Mouse (Mus musculus) neural tube, embryonic 15.5 days (tissue): ENCODE data around the gene Btbd2. TPM values are rescaled to one million over a fixed set of nuclear protein-coding genes. Genes with fewer than 3 reads are reported as not detected.
"Not testable (repeated sequence)": the region's sequence is repeated elsewhere in the genome, so short reads cannot be mapped to it uniquely, and the experiment has no call there.

Source experiments
- ATAC-seq: fragments of 200-750 bp; cut with Nextera tagmentation; 2 replicates; pipeline ENCODE4 v1.8.0; 2017; ENCODE audit warnings: mild to moderate bottlenecking, moderate TSS enrichment, moderate library complexity; ENCODE audit not compliant: low FRiP score
- H3K27ac ChIP-seq: fragments of 300-500 bp; sonication (generic); replicated peaks from 2 replicates; pipeline ENCODE4 v1.5.1; 2015; ENCODE audit warnings: mild to moderate bottlenecking, inconsistent platforms
- H3K27me3 ChIP-seq: fragments of 300-500 bp; sonication (generic); replicated peaks from 2 replicates; pipeline ENCODE4 v1.6.1; 2015; ENCODE audit warnings: inconsistent platforms
- H3K36me3 ChIP-seq: fragments of 300-500 bp; sonication (generic); 2 replicates; pipeline ENCODE4 v1.6.1; 2015; ENCODE audit warnings: inconsistent platforms
- H3K4me1 ChIP-seq: fragments of 300-500 bp; sonication (generic); 2 replicates; pipeline ENCODE4 v1.6.1; 2015; ENCODE audit warnings: inconsistent platforms
- H3K4me2 ChIP-seq: fragments of 300-500 bp; sonication (generic); 2 replicates; pipeline ENCODE4 v1.6.1; 2015; ENCODE audit warnings: inconsistent platforms, mild to moderate bottlenecking, moderate library complexity
- H3K4me3 ChIP-seq: fragments of 300-500 bp; sonication (generic); replicated peaks from 2 replicates; pipeline ENCODE4 v1.5.1; 2015; ENCODE audit warnings: mild to moderate bottlenecking, inconsistent platforms
- H3K9ac ChIP-seq: fragments of 300-500 bp; sonication (generic); replicated peaks from 2 replicates; pipeline ENCODE4 v1.6.1; 2015; ENCODE audit warnings: mild to moderate bottlenecking, inconsistent platforms
- H3K9me3 ChIP-seq: fragments of 300-500 bp; sonication (generic); replicated peaks from 2 replicates; pipeline ENCODE4 v1.6.1; 2016; ENCODE audit warnings: inconsistent platforms
- WGBS: fragments of 180-500 bp; shearing (Covaris S2); methylation state at CpG from one replicate; pipeline ENCODE4 v1.1.7; 2015; ENCODE audit warnings: mixed read lengths; 5-methylcytosine and 5-hydroxymethylcytosine counted together
- polyA plus RNA-seq: library from polyadenylated mRNA; unstranded; fragments of >200 nt; fragmentation: Nextera tagmentation; extraction: Ambion mirVana; gene quantifications from 2 replicates; pipeline ENCODE4 v1.2.1, GENCODE M21; 2015

Gene Btbd2
- polyA plus RNA-seq, 1 experiment from 2014 or later, result 92.1 TPM

DNA sequence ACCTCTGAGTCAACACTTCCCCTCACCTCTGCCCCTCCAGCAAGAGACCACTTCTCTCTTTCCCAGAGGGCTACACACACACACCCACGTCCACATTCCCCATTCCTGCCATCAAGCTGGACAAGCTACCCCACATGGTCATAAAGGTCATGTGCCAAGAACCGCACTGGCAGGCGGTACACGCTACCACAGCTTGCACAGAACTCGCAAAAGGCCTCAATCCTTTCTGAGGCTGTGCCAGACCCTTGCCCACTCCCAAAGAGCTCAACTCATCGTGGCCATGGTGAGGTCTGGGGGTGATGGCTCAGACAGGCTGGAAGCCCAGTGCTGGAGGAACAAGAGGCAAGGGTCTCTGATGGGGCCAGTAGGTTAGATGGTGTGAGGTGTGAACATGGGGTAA is 2.0 kb downstream of the Btbd2 start:
- Histone ChIP-seq H3K9ac (peak overlapping the region; percentile 88; the same call in 1 of the 2 replicates), H3K4me3 (peak overlapping the region; percentile 83), H3K9me3 (no peaks in the 10 kb centered on the region), H3K27me3 (no peaks in the 10 kb centered on the region), H3K27ac (no peak overlapping the region), H3K4me2 (peak overlapping the region; percentile 77), H3K4me1 (peaks cover 41% of the 10 kb centered on the region), H3K36me3 (no peaks in the 10 kb centered on the region)
- WGBS, result 83% methylated on average over 6 of the region's 6 CpGs
- no peak for ATAC-seq

DNA sequence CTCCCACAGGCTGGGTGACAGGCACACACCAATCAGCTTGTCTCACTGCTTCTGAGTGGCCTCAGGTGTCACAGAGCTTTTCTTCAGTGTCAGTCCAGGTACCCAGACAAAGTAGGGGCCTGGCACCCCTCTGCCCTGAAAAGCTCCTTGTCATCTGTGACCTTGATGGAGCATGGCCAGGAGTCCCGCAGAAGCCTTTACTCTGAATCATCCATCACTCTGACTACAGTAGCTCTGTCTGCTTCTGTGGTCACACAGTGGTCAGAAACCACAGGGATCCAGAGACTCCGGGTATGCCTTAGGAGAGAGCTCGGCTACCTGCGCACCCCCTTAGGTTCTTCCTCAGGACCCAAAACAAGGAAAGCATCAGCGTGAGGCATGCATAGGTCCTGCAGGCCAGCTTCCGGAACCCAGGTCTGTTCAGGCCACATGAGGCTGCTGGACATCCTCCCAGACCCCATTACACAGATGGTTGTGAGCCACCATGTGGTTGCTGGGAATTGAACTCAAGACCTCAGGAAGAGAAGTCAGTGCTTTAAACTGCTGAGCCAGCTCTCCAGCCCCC is 3.6 kb downstream of the Btbd2 start:
- Histone ChIP-seq H3K4me1 (peaks cover 42% of the 10 kb centered on the region), H3K4me3 (no peak overlapping the region), H3K36me3 (0 out of 2 replicates have a peak, but pooled peaks cover 1% of the 10 kb centered on the region), H3K9ac (no peak overlapping the region), H3K9me3 (no peaks in the 10 kb centered on the region), H3K4me2 (no peak overlapping the region), H3K27ac (no peak overlapping the region), H3K27me3 (no peaks in the 10 kb centered on the region)
- no peak for ATAC-seq
- WGBS, result 85% methylated on average over 6 of the region's 6 CpGs

DNA sequence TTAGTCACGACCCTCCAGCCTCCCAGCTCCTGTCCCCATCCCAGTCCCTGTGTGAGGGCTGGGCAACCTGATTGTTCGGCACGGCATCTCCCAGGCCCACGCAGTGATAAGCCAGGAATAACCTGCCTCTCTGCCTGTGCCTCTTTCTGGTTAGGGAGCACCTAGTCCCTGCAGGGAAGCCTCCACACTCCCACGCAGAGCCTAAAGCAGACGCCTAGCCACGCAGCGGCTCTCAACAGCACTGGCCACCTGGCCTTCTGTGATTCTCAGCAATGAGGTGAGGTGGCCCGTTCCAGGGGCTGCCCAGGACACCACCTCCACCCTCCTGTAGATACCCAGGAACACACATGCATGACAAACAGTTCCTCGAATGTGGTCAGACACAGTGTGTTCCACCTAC is 6.5 kb downstream of the Btbd2 start:
- WGBS, result 96% methylated on average over 10 of the region's 10 CpGs
- Histone ChIP-seq H3K27me3 (no peaks in the 10 kb centered on the region), H3K4me2 (no peak overlapping the region), H3K27ac (no peak overlapping the region), H3K9me3 (no peaks in the 10 kb centered on the region), H3K4me1 (peaks cover 31% of the 10 kb centered on the region), H3K36me3 (peaks cover 26% of the 10 kb centered on the region), H3K9ac (no peak overlapping the region), H3K4me3 (no peak overlapping the region)
- no peak for ATAC-seq

GRCm38 (mm10) chr10:80649910-80650309 is 7.0 kb downstream of the Btbd2 start:
- H3K27me3 ChIP-seq, H3K9ac ChIP-seq, ATAC-seq, H3K4me2 ChIP-seq, H3K9me3 ChIP-seq, H3K27ac ChIP-seq, H3K4me3 ChIP-seq: not testable (repeated sequence)
- H3K4me1 ChIP-seq, result peaks cover 26% of the 10 kb centered on the region
- 85% methylated on average over 6 of the region's 6 CpGs for whole genome bisulfite sequencing
- H3K36me3 ChIP-seq, result peaks cover 31% of the 10 kb centered on the region

GRCm38 (mm10) chr10:80646936-80647335 is 9.9 kb downstream of the Btbd2 start:
- WGBS, result 94% methylated on average over 10 of the region's 10 CpGs
- no peak for ATAC-seq
- peaks cover 60% of the 10 kb centered on the region for H3K36me3 ChIP-seq
- H3K27ac ChIP-seq, result no peak overlapping the region
- peaks cover 6% of the 10 kb centered on the region; the same call in 1 of the 2 replicates for H3K4me1 ChIP-seq
- no peaks in the 10 kb centered on the region for H3K9me3 ChIP-seq
- H3K9ac ChIP-seq, result no peak overlapping the region
- no peak overlapping the region for H3K4me3 ChIP-seq
- H3K4me2 ChIP-seq, result no peak overlapping the region
- no peaks in the 10 kb centered on the region for H3K27me3 ChIP-seq

DNA sequence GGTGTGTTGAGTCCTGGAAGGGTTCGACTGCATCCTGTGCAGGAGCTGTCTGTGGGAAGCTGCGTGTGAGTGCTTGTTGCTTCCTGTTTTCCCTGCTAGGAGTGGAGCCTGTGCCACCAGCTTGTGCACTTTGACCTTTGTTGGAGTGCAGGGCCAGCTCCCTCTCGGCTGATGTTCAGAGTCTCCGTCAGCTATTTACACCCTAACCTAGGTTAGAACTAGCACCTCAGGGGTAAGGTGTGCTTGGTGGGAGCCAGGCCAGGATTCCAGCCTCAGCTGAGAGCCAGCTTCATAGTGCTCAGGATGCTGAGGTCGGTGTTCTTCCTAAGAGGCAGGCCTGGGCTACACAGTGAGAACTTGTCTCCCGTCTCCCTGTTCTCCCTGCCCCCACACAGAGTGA is 21.5 kb downstream of the Btbd2 start:
- Histone ChIP-seq H3K27ac (no peak overlapping the region), H3K36me3 (peaks cover 63% of the 10 kb centered on the region), H3K9ac (no peak overlapping the region), H3K9me3 (no peaks in the 10 kb centered on the region), H3K27me3 (no peaks in the 10 kb centered on the region), H3K4me1 (peaks cover 5% of the 10 kb centered on the region; the same call in 1 of the 2 replicates), H3K4me2 (no peak overlapping the region), H3K4me3 (no peak overlapping the region)
- no peak for ATAC-seq
- 93% methylated on average over 6 of the region's 6 CpGs for WGBS

DNA sequence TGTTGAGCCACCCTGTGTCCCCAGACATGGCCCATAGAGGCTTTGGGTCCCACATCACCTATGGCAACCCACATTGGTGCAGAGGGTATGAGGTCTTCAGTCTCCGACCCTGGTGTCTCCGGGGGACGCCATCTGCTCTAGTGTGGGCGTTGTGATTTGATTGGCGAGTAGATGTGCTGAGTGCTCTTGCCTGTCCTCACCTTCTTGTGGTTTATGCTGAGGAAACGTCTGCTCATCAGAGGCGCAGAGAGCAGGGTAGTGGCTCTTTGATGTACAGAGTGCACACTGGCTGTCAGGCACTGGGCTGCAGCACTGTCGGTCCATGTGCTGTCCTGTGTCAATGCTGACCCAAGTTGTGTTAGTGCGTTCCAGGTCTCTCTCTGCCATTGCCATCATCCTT is 27.9 kb downstream of the Btbd2 start:
- Histone ChIP-seq H3K9me3 (no peaks in the 10 kb centered on the region), H3K36me3 (no peaks in the 10 kb centered on the region; the same call in 1 of the 2 replicates), H3K9ac (no peak overlapping the region)

GRCm38 (mm10) chr10:80627685-80628084 is 29.2 kb downstream of the Btbd2 start:
- H3K9ac ChIP-seq, result no peak overlapping the region
- H3K4me2 ChIP-seq, result no peak overlapping the region
- H3K27me3 ChIP-seq, result no peaks in the 10 kb centered on the region
- no peak overlapping the region for H3K4me3 ChIP-seq
- no peak overlapping the region for H3K27ac ChIP-seq
- no peaks in the 10 kb centered on the region for H3K9me3 ChIP-seq
- H3K4me1 ChIP-seq, result peaks cover 57% of the 10 kb centered on the region
- WGBS, result 57% methylated on average over 2 of the region's 2 CpGs
- H3K36me3 ChIP-seq, result no peaks in the 10 kb centered on the region
- ATAC-seq, result no peak

More for the DNA sequence above, 27.9 kb downstream of the Btbd2 start:
- 81% methylated on average over 9 of the region's 9 CpGs for WGBS
- no peak overlapping the region for H3K27ac ChIP-seq
- H3K27me3 ChIP-seq, result no peaks in the 10 kb centered on the region
- ATAC-seq, result no peak
- peaks cover 47% of the 10 kb centered on the region for H3K4me1 ChIP-seq
- H3K4me2 ChIP-seq, result no peak overlapping the region
- H3K4me3 ChIP-seq, result no peak overlapping the region

GRCm38 (mm10) chr10:80625764-80626163 is 31.1 kb downstream of the Btbd2 start:
- ATAC-seq, result no peak
- Histone ChIP-seq H3K9ac (no peak overlapping the region), H3K9me3 (no peaks in the 10 kb centered on the region), H3K4me2 (no peak overlapping the region), H3K36me3 (no peaks in the 10 kb centered on the region), H3K27me3 (no peaks in the 10 kb centered on the region), H3K4me1 (peaks cover 63% of the 10 kb centered on the region), H3K27ac (no peak overlapping the region), H3K4me3 (no peak overlapping the region)
- 90% methylated on average over 4 of the region's 4 CpGs for WGBS

DNA sequence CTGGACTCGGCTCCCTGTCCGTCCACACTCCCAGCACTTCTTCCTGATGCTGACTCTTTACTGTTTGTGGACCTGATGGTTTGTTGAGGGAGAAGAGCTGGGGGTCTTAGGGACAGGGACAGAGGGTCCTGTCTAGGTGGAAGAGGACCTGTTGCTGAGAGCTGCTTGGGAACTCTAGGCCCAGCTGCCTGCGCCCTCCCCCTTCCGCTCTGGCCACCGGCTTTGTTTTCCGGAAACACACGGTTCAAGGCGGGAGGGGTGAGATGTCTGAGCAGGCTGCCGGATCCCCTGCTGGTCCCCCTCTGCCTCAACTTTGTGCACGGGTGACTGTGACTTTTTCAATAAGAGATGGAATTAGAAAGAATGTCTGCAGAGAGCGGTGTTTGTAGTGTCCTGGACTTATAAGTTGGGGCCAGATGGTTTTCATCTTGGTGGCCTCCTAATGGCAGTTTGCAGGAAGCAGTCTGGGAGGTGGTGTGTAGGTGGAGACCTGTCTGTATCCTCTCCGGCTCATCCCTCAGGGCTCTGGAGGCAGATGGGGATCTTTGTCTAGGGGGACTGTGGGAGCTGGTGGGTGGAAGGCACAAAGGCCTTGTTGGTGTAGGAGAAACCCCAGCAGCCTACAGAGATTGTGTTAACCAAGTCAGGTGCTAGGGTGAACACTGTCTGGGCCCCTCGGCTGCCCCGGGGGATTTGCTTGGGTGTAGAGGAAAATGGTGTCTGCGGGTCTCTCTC is 33.2 kb downstream of the Btbd2 start:
- Histone ChIP-seq H3K36me3 (no peaks in the 10 kb centered on the region), H3K27me3 (no peaks in the 10 kb centered on the region), H3K9ac (peak overlapping the region; percentile 91), H3K4me3 (peak overlapping the region; percentile 86), H3K9me3 (no peaks in the 10 kb centered on the region), H3K27ac (peak overlapping the region; percentile 93), H3K4me2 (peak overlapping the region; percentile 97), H3K4me1 (peaks cover 50% of the 10 kb centered on the region)
- ATAC-seq, result no peak
- WGBS, result 17% methylated on average over 15 of the region's 15 CpGs

DNA sequence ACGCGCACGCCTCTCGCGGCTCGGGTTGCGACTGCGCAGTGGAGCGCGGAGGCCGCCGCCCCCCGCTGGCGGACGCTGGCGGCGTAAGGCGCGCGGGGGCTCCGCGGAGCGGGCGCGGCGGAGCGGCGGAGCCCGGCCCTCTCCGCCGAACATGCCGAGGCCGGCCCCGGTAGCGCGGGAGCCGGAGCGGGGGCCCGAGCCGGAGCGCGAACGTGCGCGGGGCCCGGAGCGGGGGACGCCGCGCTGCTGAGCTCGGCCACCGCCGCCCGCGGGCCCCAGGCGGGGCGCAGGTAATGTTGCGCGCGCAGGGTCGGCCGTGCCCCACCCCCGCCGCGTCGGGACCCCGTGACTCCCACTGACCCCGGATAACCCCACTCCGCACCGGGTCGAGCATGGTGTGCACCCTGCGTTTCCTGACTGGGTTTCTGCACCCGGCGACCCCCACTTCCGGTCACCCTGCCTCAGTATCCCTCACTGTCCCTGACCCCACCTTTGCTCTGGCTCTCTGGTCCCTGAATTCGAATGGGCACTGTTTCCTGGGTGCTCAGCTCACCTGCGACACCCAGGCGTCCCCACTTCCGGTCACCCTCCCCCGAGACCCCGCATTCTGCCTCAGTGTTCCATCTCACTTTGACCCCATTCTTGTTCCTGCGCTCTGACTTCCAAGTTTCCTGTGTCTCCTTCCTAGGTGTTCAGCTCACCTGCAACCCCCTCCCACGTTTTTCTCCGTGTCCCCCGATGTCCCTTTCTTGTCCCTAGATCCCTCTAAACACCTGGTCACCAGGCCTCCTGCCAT is 34.0 kb downstream of the Btbd2 start, which contains the start of gene Csnk1g2:
Csnk1g2 (plus strand) TSS at position 178 of the 796 bp plus-strand sequence.
- H3K4me2 ChIP-seq, result peak within 1 kb of the TSS; percentile 97
- no peaks in the 10 kb centered on the region for H3K27me3 ChIP-seq
- H3K4me1 ChIP-seq, result peaks cover 50% of the 10 kb centered on the region
- no peaks in the 10 kb centered on the region for H3K36me3 ChIP-seq
- peak within 1 kb of the TSS; percentile 86 for H3K4me3 ChIP-seq
- peak; percentile 6 for ATAC-seq
- under 1% methylated on average over 84 of the region's 85 CpGs for WGBS
- H3K9me3 ChIP-seq, result no peaks in the 10 kb centered on the region
- peak within 1 kb of the TSS; percentile 93 for H3K27ac ChIP-seq
- H3K9ac ChIP-seq, result peak within 1 kb of the TSS; percentile 91
